Mouse (Mus musculus): ENCODE results near the gene Fiz1. TPM values are rescaled to one million over a fixed set of nuclear protein-coding genes. Genes with fewer than 3 reads are reported as not detected.
A peak's percentile ranks its signal among the peaks of the same experiment; 100 is the strongest.
"Not testable (repeated sequence)": the region's sequence is repeated elsewhere in the genome, so short reads cannot be mapped to it uniquely, and the experiment has no call there.

Gene Fiz1
- polyA plus RNA-seq, 1 experiment: 19.5 TPM

DNA sequence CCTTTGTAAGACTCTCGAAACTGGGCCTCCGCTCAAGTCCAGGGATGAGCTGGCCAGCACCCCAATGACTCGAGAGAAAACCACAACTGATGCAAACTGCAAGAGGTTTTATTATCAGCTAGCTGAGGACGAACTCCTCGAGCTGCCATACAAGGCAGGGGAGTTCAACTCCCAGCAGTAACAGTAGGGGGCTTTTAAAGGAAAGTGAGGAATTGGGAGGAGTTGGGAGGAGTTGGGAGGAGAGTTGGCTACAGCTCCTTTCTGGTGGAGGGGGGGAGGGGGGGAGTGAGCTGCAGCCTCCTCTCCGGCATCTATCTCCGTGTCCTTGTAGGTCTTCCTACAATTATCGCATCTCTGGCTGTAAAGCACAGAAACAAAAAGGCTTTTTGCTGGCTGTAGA is 11.6 kb downstream of the Fiz1 start:
- not testable (repeated sequence) for DNase-seq (ENCODE audit: low spot score)

GRCm38 (mm10) chr7:4999876-5000275 is 14.6 kb downstream of the Fiz1 start:
- no peak for DNase-seq (ENCODE audit: low spot score)

- no peak for DNase-seq (ENCODE audit: low spot score)
These were observed 17.6 kb downstream of the Fiz1 start for GRCm38 (mm10) chr7:4996934-4997333.

DNA sequence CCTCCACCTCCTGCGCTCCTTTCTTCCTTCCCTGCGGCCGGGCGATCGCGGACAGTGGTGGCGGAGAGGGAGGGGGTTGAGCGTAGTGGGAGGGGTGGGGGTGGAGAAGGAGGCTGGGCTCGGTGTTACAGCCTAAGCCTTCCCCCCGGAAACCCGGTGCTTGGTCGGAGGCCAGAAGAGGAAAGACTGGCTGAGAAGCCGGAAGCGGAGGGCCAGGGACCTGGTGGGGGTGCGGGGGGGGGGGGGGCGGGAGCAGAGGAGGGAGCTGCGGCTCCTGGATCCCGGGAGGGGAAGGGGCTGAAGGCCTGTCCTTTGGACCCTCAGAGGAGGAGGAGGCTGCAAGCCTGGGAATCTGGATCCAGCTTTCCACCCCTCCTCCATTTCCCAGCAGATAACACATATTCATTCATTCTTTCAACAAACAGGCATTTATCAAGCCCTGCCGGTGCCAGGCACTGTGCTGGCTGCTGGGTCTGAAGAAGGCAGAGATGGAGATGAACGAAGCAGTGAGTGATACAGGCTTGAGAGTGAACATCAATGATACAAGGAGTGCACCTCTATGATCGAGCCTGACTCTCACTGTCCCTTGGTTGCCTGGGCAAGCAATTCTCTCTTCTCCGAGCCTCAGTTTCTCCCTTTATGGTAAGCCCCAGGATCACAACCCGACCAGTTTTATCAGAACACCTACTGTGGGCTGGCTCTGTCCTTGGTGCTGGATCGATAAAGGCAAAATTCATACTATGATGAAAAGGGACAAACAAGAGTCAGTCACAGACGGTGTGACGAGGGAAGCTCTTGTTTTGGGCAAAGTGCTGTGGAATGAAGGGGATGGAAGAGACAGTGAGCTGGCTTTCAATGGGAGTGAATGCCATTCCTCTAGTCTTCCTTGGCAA is 18.2 kb downstream of the Fiz1 start, which contains the start of gene Zfp579:
Gene Zfp579 (minus strand): TSS at position 156 of the 893 bp plus-strand sequence.
- peak; percentile 85 for DNase-seq (ENCODE audit: low spot score)

DNA sequence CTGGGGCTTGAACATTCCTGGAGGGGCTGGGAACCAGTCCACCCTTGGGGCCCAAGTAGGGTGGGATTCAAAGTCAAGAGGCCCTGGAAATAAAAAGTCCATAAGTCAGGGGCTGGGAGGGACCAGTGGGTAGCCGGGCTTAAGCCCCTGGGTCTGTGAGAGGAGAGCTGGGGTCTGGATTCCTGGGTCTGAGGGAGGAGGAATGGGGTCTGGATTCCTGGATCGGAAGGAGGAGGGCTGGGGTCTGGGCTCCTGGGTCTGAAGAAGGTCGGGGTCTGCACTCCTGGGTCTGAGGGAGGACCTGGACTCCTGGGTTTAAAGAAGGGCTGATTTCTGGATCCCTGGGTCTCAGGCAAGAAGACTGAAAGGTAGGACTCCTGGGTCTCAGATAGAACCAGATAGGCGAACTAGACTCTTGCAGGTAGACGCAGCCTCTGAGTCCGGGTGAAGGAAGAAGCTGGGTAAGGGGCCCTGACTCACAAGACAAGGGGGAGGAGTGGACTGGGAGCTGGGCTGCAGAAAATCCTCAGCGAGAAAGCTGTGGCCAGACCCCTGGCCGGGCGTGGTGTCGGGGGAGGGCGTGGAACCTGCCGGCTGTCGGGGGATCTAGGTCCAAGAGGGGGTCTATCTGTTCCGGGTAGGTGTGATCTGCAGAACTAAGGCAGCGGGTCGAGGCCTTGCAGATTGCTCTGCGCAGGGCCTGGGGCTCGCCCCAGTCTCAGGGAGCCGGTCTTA is 19.1 kb downstream of the Fiz1 start:
- no peak for DNase-seq (ENCODE audit: low spot score)

GRCm38 (mm10) chr7:4993999-4994788 is 20.3 kb downstream of the Fiz1 start:
- no peak for DNase-seq (ENCODE audit: low spot score)

DNA sequence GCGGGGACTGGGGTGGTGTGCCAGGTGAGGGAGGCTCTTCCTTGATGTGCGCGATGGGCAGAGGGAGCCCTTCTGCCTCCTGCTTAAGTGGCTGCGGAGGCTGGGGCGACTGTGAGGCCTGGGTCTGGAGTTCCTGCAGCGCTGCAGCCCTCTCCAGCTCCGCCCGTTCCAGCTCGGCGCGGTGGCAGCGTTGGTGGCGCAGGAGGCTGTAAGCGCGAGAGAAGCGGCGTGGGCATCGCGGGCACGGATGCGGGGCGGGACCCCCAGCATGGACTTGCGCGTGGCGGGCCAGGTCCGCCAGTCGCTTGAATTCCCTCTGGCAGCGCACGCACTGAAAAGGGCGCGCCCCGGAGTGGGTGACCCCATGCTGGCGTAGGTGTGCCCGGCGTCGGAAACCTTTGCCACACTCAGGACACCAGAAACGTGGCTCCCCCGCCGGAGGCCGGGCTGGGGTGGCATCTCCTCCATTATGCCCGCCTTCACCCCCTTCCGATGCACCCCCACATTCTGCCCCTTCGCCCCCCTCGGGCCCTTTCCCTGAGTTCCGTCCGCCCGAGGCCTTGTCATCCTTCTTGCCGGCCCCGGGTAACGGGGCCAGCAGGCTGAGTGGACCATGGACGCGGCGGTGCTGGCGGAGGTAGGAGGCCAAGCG is 21.0 kb downstream of the Fiz1 start:
- DNase-seq (ENCODE audit: low spot score): no peak

DNA sequence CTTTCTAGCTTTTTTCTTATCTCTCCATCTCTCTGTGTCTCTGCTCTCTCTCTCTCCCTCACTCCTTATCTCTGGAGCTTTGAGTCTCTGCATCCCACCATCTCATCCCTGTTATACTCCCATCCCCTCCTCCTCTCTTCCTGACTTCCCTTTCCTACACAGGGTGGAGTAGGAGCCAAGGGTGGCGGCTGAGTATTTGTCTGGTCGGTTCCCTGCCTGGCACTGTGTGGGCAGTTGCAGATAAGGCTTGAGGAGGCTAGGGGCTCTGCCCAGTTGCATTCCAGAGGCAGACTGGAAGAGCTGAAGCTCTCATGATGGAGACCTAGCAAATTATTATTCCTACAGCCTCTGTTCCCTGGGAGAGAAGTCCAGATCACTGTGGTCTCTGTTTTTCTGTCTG is 26.2 kb downstream of the Fiz1 start:
- DNase-seq (ENCODE audit: low spot score): no peak

- DNase-seq (ENCODE audit: low spot score): no peak
These were observed 37.7 kb downstream of the Fiz1 start for GRCm38 (mm10) chr7:4976832-4977231.

DNA sequence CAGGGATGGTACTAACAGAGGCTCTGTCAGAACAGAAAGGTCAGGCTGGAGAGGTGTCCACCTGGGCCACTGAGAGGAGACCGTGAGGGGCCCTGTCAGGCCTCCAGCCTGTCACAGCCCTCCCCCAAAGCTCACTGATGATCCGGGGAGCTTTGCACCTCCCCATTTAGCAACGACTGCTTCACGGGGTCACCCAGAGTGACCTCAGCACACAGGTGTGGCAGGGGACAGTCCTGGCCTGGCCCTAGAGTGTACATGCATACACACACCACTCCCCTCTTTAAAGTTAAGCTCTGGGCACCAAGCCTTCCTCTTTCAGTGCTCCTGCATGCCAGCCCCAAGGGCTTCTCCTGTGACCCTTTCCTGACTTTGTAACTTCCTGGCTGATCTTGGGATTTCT is 39.0 kb downstream of the Fiz1 start:
- no peak for DNase-seq (ENCODE audit: low spot score)

DNA sequence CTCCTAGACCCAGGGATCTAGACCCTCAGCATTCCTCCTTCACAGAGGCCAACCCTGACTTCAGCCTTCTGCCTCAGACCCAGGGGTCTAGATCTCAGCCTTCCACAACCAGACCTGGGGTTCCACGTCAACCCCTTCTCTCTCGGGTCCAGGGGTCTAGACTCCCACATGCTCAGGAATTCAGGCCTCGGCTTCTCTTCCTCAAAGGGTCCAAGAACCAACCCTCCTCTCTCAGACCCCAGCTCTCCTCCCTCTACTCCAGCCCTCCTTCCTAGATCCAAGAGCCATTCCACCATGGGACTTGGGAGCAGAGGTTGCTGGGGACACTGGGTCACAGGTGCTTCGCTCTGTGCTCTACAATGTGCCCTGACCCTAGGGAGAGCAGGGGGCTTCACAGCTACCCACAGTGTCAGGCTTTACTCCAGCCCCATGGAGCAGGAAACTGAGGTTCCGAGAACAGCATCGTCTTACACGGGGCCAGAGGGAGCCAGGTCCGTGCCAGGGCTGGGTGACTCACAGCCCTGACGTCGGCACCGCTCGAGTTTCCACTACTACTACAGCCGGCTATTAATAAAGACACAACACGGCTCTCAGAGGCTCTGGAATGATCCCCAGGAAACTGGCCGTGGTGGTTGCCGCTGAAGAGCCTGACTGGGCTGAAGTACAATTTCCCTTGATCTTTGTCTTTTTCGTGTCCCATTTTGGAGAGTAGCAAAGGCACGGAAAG is 42.0 kb downstream of the Fiz1 start:
- no peak for DNase-seq (ENCODE audit: low spot score)

DNA sequence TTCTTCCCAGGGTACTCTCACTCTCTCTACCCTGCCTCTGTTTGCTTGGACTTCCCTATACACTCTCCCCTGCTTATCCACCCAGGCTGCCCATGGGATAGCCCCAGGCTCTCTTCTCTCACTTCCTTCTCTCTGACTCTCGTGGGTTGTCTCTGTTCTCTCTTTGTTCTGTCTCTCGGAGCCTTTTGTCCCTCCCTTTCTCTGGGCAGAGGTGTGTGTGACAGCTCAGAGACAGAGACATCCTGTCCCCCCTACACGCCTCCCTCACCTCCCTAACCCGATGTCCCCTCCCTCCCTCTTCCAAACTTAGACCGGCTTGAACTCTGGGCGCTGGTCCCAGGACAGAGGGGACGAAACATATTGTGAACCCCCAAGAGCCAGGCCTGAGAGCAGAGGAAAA is 42.8 kb downstream of the Fiz1 start:
- DNase-seq (ENCODE audit: low spot score): no peak

DNA sequence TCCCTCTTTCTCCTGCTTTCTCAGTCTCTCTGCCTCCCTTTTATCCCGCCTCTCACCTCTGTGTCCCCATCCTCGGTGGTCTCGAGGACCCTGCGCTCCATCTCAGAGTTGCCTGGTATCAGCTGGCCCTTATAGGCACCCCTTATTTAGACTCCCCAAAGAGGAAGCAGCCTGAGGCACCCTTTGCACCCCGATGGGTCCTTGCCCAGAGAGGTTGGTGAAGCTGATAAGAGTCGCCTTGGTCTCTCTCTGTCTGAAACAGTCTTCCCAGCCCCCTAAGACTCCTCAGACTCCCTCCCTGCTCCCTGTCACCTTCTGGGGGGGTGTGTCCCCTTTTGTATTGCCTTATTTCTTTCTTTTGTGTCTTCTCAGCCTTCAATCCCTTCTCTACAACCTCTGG is 43.4 kb downstream of the Fiz1 start, which contains the start of gene Sbk3:
Gene Sbk3 (minus strand): TSS at position 101 of the 400 bp plus-strand sequence.
- no peak for DNase-seq (ENCODE audit: low spot score)

DNA sequence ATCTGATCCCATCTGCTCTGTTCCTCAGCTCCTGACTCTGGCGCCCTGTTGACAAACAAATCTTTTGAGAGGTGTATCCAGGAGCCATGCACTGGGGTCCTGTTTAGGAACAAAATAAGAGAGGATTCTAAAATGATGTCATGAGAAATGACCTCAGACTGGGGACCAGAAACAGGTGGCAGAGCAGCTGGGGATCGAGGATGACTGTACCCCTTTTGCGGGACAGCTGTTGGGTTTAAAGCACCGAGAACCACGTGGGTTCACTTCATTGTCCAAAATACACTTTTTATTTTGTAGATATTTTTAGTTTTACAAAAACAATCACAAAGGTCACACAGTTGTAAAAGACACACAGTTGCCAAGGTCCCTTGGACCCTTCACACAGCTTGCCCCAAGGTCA is 49.5 kb downstream of the Fiz1 start:
- no peak for DNase-seq (ENCODE audit: low spot score)

DNA sequence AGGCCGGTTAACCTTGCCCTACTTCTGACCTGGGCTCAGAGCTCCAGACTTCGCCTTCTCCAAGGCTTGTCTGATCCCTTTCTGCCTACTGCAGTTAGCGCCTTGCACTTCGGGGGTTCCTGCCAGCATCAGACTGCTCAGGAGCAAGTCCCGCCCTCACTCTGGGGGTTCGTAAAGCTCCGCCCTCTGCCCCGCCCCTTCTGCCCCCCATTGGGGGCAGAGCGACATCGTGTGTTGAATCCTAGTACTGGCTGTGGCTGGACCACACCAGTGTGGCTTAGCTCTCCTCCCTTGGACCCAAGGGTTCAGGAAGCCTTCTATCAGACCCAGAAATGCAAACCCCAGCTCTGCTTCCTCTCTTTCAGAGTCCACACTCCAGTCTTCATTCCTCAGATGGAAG is 50.2 kb downstream of the Fiz1 start, which contains the start of gene Sbk2:
Gene Sbk2 (minus strand): TSS at position 135 of the 400 bp plus-strand sequence.
- no peak for DNase-seq (ENCODE audit: low spot score)

- DNase-seq (ENCODE audit: low spot score): no peak
These were observed 51.0 kb downstream of the Fiz1 start for GRCm38 (mm10) chr7:4963527-4963926.

GRCm38 (mm10) chr7:4957361-4957760 is 57.1 kb downstream of the Fiz1 start:
- no peak for DNase-seq (ENCODE audit: low spot score)

All from urinary bladder, adult 2 months (tissue).